Mouse (Mus musculus): ENCODE data around the gene Rhoa. TPM values are rescaled to one million over a fixed set of nuclear protein-coding genes. Genes with fewer than 3 reads are reported as not detected.
A peak's percentile ranks its signal among the peaks of the same experiment; 100 is the strongest.

The Rhoa gene
- polyA plus RNA-seq, 1 experiment from 2014 or later, result 251 TPM

GRCm38 (mm10) chr9:108337848-108338550, 32.1 kb downstream of the Rhoa start:
- peak overlapping the region; percentile 75 for H3K4me2 ChIP-seq
- no peak overlapping the region for H3K9ac ChIP-seq
- H3K27ac ChIP-seq, result peak overlapping the region; percentile 88
- no peak overlapping the region for H3K4me3 ChIP-seq
- peaks cover 21% of the 10 kb centered on the region for H3K4me1 ChIP-seq
- H3K9me3 ChIP-seq, result no peaks in the 10 kb centered on the region
- no peaks in the 10 kb centered on the region for H3K27me3 ChIP-seq (replicated peaks)
- peaks cover 19% of the 10 kb centered on the region; the same call in 1 of the 2 replicates for H3K36me3 ChIP-seq (replicated peaks)
- no peak; the same call in 1 of the 2 replicates for ATAC-seq (replicated peaks)
- WGBS, result 72% methylated on average over 10 of the region's 10 CpGs

- ATAC-seq (replicated peaks), result no peak; the same call in 1 of the 2 replicates
- Histone ChIP-seq H3K4me3 (peak overlapping the region; percentile 66), H3K4me2 (peak overlapping the region; percentile 75), H3K4me1 (peaks cover 21% of the 10 kb centered on the region), H3K36me3 (replicated peaks) (peaks cover 19% of the 10 kb centered on the region; the same call in 1 of the 2 replicates), H3K9ac (peak overlapping the region; percentile 80; the same call in 1 of the 2 replicates), H3K27ac (peak overlapping the region; percentile 88), H3K27me3 (replicated peaks) (no peaks in the 10 kb centered on the region), H3K9me3 (no peaks in the 10 kb centered on the region)
- 33% methylated on average over 6 of the region's 6 CpGs for WGBS
These were observed 32.6 kb downstream of the Rhoa start for GRCm38 (mm10) chr9:108338551-108338885.

- peak within 1 kb of the TSS; percentile 88 for H3K27ac ChIP-seq
- H3K4me2 ChIP-seq, result peak within 1 kb of the TSS; percentile 75
- H3K4me1 ChIP-seq, result peaks cover 21% of the 10 kb centered on the region
- H3K4me3 ChIP-seq, result peak within 1 kb of the TSS; percentile 66
- H3K27me3 ChIP-seq (replicated peaks), result no peaks in the 10 kb centered on the region
- no peaks in the 10 kb centered on the region for H3K9me3 ChIP-seq
- ATAC-seq (replicated peaks), result peak; percentile 96
- peaks cover 16% of the 10 kb centered on the region; the same call in 1 of the 2 replicates for H3K36me3 ChIP-seq (replicated peaks)
- H3K9ac ChIP-seq, result peak within 1 kb of the TSS; percentile 80
- WGBS, result under 1% methylated on average over 49 of the region's 49 CpGs
These were observed 33.2 kb downstream of the Rhoa start, which contains the start of gene Gpx1 for GRCm38 (mm10) chr9:108338886-108339781. TSS of gene Gpx1 (plus strand) at chr9:108338903.

- H3K9me3 ChIP-seq, result no peaks in the 10 kb centered on the region
- peak overlapping the region; percentile 75 for H3K4me2 ChIP-seq
- 18% methylated on average over 20 of the region's 20 CpGs for WGBS
- no peaks in the 10 kb centered on the region for H3K27me3 ChIP-seq (replicated peaks)
- H3K36me3 ChIP-seq (replicated peaks), result peaks cover 9% of the 10 kb centered on the region; the same call in 1 of the 2 replicates
- no peak for ATAC-seq (replicated peaks)
- H3K4me3 ChIP-seq, result peak overlapping the region; percentile 66
- H3K9ac ChIP-seq, result peak overlapping the region; percentile 80
- peaks cover 21% of the 10 kb centered on the region for H3K4me1 ChIP-seq
- H3K27ac ChIP-seq, result peak overlapping the region; percentile 88
These were observed 33.9 kb downstream of the Rhoa start for GRCm38 (mm10) chr9:108339886-108340257.

- Histone ChIP-seq H3K4me2 (peak overlapping the region; percentile 75), H3K36me3 (replicated peaks) (peaks cover 3% of the 10 kb centered on the region; the same call in 1 of the 2 replicates), H3K27me3 (replicated peaks) (no peaks in the 10 kb centered on the region), H3K4me1 (peaks cover 21% of the 10 kb centered on the region), H3K9ac (peak overlapping the region; percentile 80; the same call in 1 of the 2 replicates), H3K4me3 (peak overlapping the region; percentile 66), H3K27ac (no peak overlapping the region), H3K9me3 (no peaks in the 10 kb centered on the region)
- no peak for ATAC-seq (replicated peaks)
- WGBS, result 76% methylated on average over 10 of the region's 10 CpGs
These were observed 34.6 kb downstream of the Rhoa start for GRCm38 (mm10) chr9:108340258-108341138.

GRCm38 (mm10) chr9:108341139-108341475, 35.2 kb downstream of the Rhoa start:
- H3K27ac ChIP-seq, result no peak overlapping the region
- no peak overlapping the region for H3K9ac ChIP-seq
- no peak for ATAC-seq (replicated peaks)
- WGBS, result 92% methylated on average over 5 of the region's 5 CpGs
- H3K36me3 ChIP-seq (replicated peaks), result 0 out of 2 replicates have a peak, but pooled peaks cover 2% of the 10 kb centered on the region
- no peak overlapping the region for H3K4me2 ChIP-seq
- H3K27me3 ChIP-seq (replicated peaks), result no peaks in the 10 kb centered on the region
- H3K4me3 ChIP-seq, result no peak overlapping the region
- peaks cover 24% of the 10 kb centered on the region for H3K4me1 ChIP-seq
- H3K9me3 ChIP-seq, result no peaks in the 10 kb centered on the region

- Histone ChIP-seq H3K9ac (no peak overlapping the region), H3K4me1 (peaks cover 28% of the 10 kb centered on the region), H3K4me3 (no peak overlapping the region), H3K9me3 (no peaks in the 10 kb centered on the region), H3K4me2 (no peak overlapping the region), H3K36me3 (replicated peaks) (no peaks in the 10 kb centered on the region), H3K27me3 (replicated peaks) (no peaks in the 10 kb centered on the region), H3K27ac (no peak overlapping the region)
- ATAC-seq (replicated peaks), result no peak
These were observed 35.9 kb downstream of the Rhoa start for GRCm38 (mm10) chr9:108341801-108342200.

GRCm38 (mm10) chr9:108342301-108342831, 36.4 kb downstream of the Rhoa start:
- Histone ChIP-seq H3K27me3 (replicated peaks) (no peaks in the 10 kb centered on the region), H3K36me3 (replicated peaks) (no peaks in the 10 kb centered on the region), H3K9ac (no peak overlapping the region), H3K27ac (no peak overlapping the region), H3K4me1 (peaks cover 31% of the 10 kb centered on the region), H3K9me3 (no peaks in the 10 kb centered on the region), H3K4me2 (no peak overlapping the region), H3K4me3 (no peak overlapping the region)
- no peak for ATAC-seq (replicated peaks)
- WGBS, result 61% methylated on average over 5 of the region's 5 CpGs

- H3K9ac ChIP-seq, result no peak overlapping the region
- 83% methylated on average over 3 of the region's 3 CpGs for WGBS
- H3K36me3 ChIP-seq (replicated peaks), result no peaks in the 10 kb centered on the region
- peaks cover 30% of the 10 kb centered on the region for H3K4me1 ChIP-seq
- no peaks in the 10 kb centered on the region for H3K27me3 ChIP-seq (replicated peaks)
- no peak overlapping the region for H3K4me3 ChIP-seq
- H3K9me3 ChIP-seq, result no peaks in the 10 kb centered on the region
- no peak for ATAC-seq (replicated peaks)
- H3K27ac ChIP-seq, result no peak overlapping the region
- H3K4me2 ChIP-seq, result no peak overlapping the region
These were observed 37.4 kb downstream of the Rhoa start for GRCm38 (mm10) chr9:108343331-108343730.

- Histone ChIP-seq H3K27ac (no peak overlapping the region), H3K4me2 (no peak overlapping the region), H3K9me3 (no peaks in the 10 kb centered on the region), H3K36me3 (replicated peaks) (no peaks in the 10 kb centered on the region), H3K9ac (no peak overlapping the region), H3K4me3 (no peak overlapping the region), H3K4me1 (peaks cover 30% of the 10 kb centered on the region), H3K27me3 (replicated peaks) (no peaks in the 10 kb centered on the region)
- ATAC-seq (replicated peaks), result no peak
- WGBS, result 90% methylated on average over 1 of the region's 1 CpGs
These were observed 37.9 kb downstream of the Rhoa start for GRCm38 (mm10) chr9:108343835-108344234.

GRCm38 (mm10) chr9:108344471-108344870, 38.5 kb downstream of the Rhoa start:
- Histone ChIP-seq H3K9me3 (no peaks in the 10 kb centered on the region), H3K4me1 (peaks cover 37% of the 10 kb centered on the region), H3K4me2 (no peak overlapping the region), H3K36me3 (replicated peaks) (no peaks in the 10 kb centered on the region), H3K9ac (no peak overlapping the region), H3K4me3 (no peak overlapping the region), H3K27ac (no peak overlapping the region), H3K27me3 (replicated peaks) (no peaks in the 10 kb centered on the region)
- ATAC-seq (replicated peaks), result no peak
- 82% methylated on average over 4 of the region's 4 CpGs for WGBS

Data from midbrain, embryonic 15.5 days (tissue).